Mouse (Mus musculus) heart, embryonic 12.5 days (tissue): ENCODE results near the gene Megf6. TPM values are rescaled to one million over a fixed set of nuclear protein-coding genes. Genes with fewer than 3 reads are reported as not detected.

Source experiments
- ATAC-seq: fragments of 200-750 bp; cut with Nextera tagmentation; 2 replicates; pipeline ENCODE4 v1.8.0; 2017; ENCODE audit warnings: moderate TSS enrichment, moderate library complexity; ENCODE audit not compliant: insufficient number of reproducible peaks, low FRiP score
- H3K27ac ChIP-seq: fragments of 300-500 bp; sonication (generic); 2 replicates; pipeline ENCODE4 v1.5.1; 2016; ENCODE audit warnings: mild to moderate bottlenecking, moderate library complexity; ENCODE audit not compliant: poor library complexity, severe bottlenecking
- H3K27me3 ChIP-seq: fragments of 300-500 bp; sonication (generic); replicated peaks from 2 replicates; pipeline ENCODE4 v1.6.1; 2016; ENCODE audit warnings: mild to moderate bottlenecking, moderate library complexity
- H3K36me3 ChIP-seq: fragments of 300-500 bp; sonication (generic); 2 replicates; pipeline ENCODE4 v1.6.1; 2016; ENCODE audit warnings: mild to moderate bottlenecking, moderate library complexity
- H3K4me1 ChIP-seq: fragments of 300-500 bp; sonication (generic); replicated peaks from 2 replicates; pipeline ENCODE4 v1.6.1; 2016; ENCODE audit warnings: mild to moderate bottlenecking
- H3K4me2 ChIP-seq: fragments of 300-500 bp; sonication (generic); 2 replicates; pipeline ENCODE4 v1.6.1; 2016; ENCODE audit warnings: mild to moderate bottlenecking, moderate library complexity
- H3K4me3 ChIP-seq: fragments of 300-500 bp; sonication (generic); 2 replicates; pipeline ENCODE4 v1.5.1; 2016; ENCODE audit warnings: mild to moderate bottlenecking
- H3K9ac ChIP-seq: fragments of 300-500 bp; sonication (generic); 2 replicates; pipeline ENCODE4 v1.6.1; 2016; ENCODE audit warnings: mild to moderate bottlenecking, moderate library complexity
- H3K9me3 ChIP-seq: fragments of 300-500 bp; sonication (generic); replicated peaks from 2 replicates; pipeline ENCODE4 v1.6.1; 2016; ENCODE audit warnings: mild to moderate bottlenecking, moderate library complexity
- WGBS: fragments of 180-500 bp; shearing (Covaris S2); methylation state at CpG from one replicate; pipeline ENCODE4 v1.1.7; 2016; 5-methylcytosine and 5-hydroxymethylcytosine counted together
- polyA plus RNA-seq: library from polyadenylated mRNA; unstranded; fragments of >200 nt; fragmentation: Nextera tagmentation; extraction: Ambion mirVana; gene quantifications from 2 replicates; pipeline ENCODE4 v1.2.1, GENCODE M21; 2016

Megf6 gene
- polyA plus RNA-seq = 16.0 and 19.4 TPM in 2 replicates

GRCm38 (mm10) chr4:154170506-154171150 is at the start of gene Megf6:
TSS of gene Megf6 (plus strand) at chr4:154170730.
- under 1% methylated on average over 50 of the region's 61 CpGs for WGBS
- H3K36me3 ChIP-seq = no peaks in the 10 kb centered on the region

DNA sequence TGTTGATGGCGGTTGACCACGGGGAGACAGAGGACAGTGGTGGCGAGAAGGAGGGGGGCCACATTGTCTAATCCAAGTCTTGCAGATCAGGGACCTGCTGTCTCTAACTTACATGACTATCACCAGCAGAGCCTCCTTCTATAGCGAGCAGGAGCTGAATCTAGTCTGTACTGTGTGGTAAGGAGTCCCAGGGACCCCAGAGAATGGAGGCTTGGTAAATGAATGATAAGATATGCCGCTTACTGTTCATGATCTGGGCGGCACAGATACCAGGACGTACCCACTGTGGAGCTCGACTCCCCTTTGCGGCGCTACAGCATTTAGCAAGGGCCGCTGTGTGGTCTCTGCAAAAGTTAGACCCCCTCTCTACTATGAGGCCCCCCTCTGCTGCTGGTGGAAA is 48.7 kb upstream of the Megf6 start:
- H3K9ac ChIP-seq = no peak overlapping the region
- peaks cover 64% of the 10 kb centered on the region for H3K27me3 ChIP-seq
- H3K4me2 ChIP-seq = no peak overlapping the region
- H3K9me3 ChIP-seq = no peaks in the 10 kb centered on the region
- H3K4me1 ChIP-seq = no peaks in the 10 kb centered on the region
- no peak overlapping the region for H3K27ac ChIP-seq
- ATAC-seq = no peak; the same call in 1 of the 2 replicates
- H3K36me3 ChIP-seq = no peaks in the 10 kb centered on the region
- WGBS = 59% methylated on average over 11 of the region's 11 CpGs
- H3K4me3 ChIP-seq = no peak overlapping the region

More at GRCm38 (mm10) chr4:154170506-154171150, at the start of gene Megf6:
- Histone ChIP-seq H3K4me1 (peaks cover 27% of the 10 kb centered on the region), H3K27me3 (peaks cover 66% of the 10 kb centered on the region), H3K4me2 (peak within 1 kb of the TSS; percentile 95), H3K9me3 (no peaks in the 10 kb centered on the region), H3K27ac (no peak within 1 kb of the TSS), H3K4me3 (peak within 1 kb of the TSS; percentile 61), H3K9ac (peak within 1 kb of the TSS; percentile 52)
- ATAC-seq = peak; percentile 70

DNA sequence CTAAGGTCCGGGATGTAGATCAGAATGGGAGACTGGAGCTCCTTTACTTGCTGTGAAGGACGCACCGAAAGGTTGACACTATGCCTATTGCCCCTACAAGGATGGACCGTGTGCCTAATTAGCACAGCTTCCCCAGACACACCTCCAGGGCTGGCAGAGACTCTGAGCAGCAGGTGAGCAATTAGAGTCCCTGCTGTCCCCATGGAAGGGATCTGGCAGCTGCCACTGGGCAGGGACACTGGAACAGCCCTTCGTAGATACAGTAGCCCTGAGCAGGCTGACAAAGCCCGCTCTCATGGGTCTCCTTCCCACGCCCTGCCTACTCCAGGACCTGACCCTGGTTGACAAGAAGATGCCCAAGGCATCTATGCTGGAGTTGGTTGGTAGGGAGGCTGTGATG is 48.2 kb upstream of the Megf6 start:
- WGBS = 72% methylated on average over 7 of the region's 7 CpGs
- Histone ChIP-seq H3K27ac (no peak overlapping the region), H3K4me1 (no peaks in the 10 kb centered on the region), H3K4me2 (no peak overlapping the region), H3K27me3 (peaks cover 69% of the 10 kb centered on the region), H3K4me3 (no peak overlapping the region), H3K9ac (no peak overlapping the region), H3K36me3 (no peaks in the 10 kb centered on the region), H3K9me3 (no peaks in the 10 kb centered on the region)
- no peak for ATAC-seq

DNA sequence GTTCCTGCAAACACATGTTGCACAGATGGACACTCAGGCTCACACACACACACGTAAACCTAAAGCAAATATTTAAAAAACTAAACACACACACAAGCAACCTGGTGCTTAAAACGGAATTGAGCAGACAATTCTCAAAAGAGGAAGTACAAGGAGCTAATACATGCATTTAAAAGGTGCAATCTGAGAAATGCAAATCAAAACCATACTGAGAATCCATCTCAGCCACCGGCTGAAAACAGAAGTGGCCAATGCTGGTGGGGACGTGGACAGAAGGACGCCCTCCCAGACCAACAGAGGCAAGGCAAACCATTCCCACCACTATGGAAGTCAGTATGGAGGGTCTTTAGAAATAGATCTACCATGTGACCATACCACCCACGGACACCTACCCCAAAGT is 47.0 kb upstream of the Megf6 start:
- Histone ChIP-seq H3K27ac (no peak overlapping the region), H3K4me1 (no peaks in the 10 kb centered on the region), H3K4me2 (no peak overlapping the region), H3K4me3 (no peak overlapping the region), H3K27me3 (peaks cover 63% of the 10 kb centered on the region), H3K9me3 (no peaks in the 10 kb centered on the region), H3K36me3 (no peaks in the 10 kb centered on the region), H3K9ac (no peak overlapping the region)
- WGBS = 78% methylated on average over 6 of the region's 6 CpGs
- no peak for ATAC-seq

GRCm38 (mm10) chr4:154125202-154125601 is 45.3 kb upstream of the Megf6 start:
- peaks cover 67% of the 10 kb centered on the region for H3K27me3 ChIP-seq
- no peak overlapping the region for H3K9ac ChIP-seq
- H3K4me3 ChIP-seq = no peak overlapping the region
- ATAC-seq = no peak
- H3K4me2 ChIP-seq = no peak overlapping the region
- H3K27ac ChIP-seq = no peak overlapping the region
- 72% methylated on average over 5 of the region's 5 CpGs for WGBS
- no peaks in the 10 kb centered on the region for H3K36me3 ChIP-seq
- no peaks in the 10 kb centered on the region for H3K4me1 ChIP-seq
- H3K9me3 ChIP-seq = no peaks in the 10 kb centered on the region

DNA sequence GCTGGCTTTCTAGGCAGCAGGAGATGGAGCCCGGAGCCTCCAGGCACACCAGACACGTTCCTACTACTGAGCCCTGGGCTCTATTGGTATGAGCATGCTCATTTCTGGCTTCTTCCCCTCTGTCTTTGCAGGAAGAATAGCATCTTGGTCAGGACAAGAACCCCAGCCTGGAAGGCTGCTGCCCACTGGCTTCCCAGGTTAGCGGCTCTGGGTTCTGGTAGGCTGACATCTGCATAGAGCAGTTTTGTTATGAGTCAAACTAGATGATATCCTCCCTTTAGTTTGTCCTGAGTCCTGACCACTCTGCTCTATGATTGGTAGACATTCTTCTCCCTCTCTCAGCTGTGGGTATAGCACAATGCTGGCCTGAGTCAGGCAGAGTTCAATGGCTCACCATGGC is 43.3 kb upstream of the Megf6 start:
- Histone ChIP-seq H3K9me3 (no peaks in the 10 kb centered on the region), H3K36me3 (no peaks in the 10 kb centered on the region), H3K4me3 (no peak overlapping the region), H3K4me1 (no peaks in the 10 kb centered on the region), H3K4me2 (no peak overlapping the region), H3K27ac (no peak overlapping the region), H3K9ac (no peak overlapping the region), H3K27me3 (peaks cover 62% of the 10 kb centered on the region)
- 69% methylated on average over 3 of the region's 3 CpGs for WGBS
- no peak for ATAC-seq

GRCm38 (mm10) chr4:154129950-154130349 is 40.6 kb upstream of the Megf6 start:
- no peak overlapping the region for H3K27ac ChIP-seq
- no peak overlapping the region for H3K4me3 ChIP-seq
- H3K36me3 ChIP-seq = no peaks in the 10 kb centered on the region
- ATAC-seq = no peak
- H3K4me1 ChIP-seq = no peaks in the 10 kb centered on the region
- no peak overlapping the region for H3K4me2 ChIP-seq
- H3K27me3 ChIP-seq = peaks cover 58% of the 10 kb centered on the region
- H3K9me3 ChIP-seq = no peaks in the 10 kb centered on the region
- H3K9ac ChIP-seq = no peak overlapping the region

- ATAC-seq = no peak
- 72% methylated on average over 4 of the region's 4 CpGs for WGBS
- Histone ChIP-seq H3K4me1 (no peaks in the 10 kb centered on the region), H3K36me3 (no peaks in the 10 kb centered on the region), H3K27ac (no peak overlapping the region), H3K4me3 (no peak overlapping the region), H3K4me2 (no peak overlapping the region), H3K27me3 (peaks cover 65% of the 10 kb centered on the region), H3K9me3 (no peaks in the 10 kb centered on the region), H3K9ac (no peak overlapping the region)
These were observed 38.6 kb upstream of the Megf6 start for GRCm38 (mm10) chr4:154131894-154132293.

GRCm38 (mm10) chr4:154134803-154135202 is 35.7 kb upstream of the Megf6 start:
- H3K9me3 ChIP-seq = no peaks in the 10 kb centered on the region
- 0 out of 2 replicates have a peak, but pooled peaks have one; percentile 18 for ATAC-seq
- H3K27ac ChIP-seq = no peak overlapping the region
- no peak overlapping the region for H3K9ac ChIP-seq
- H3K4me1 ChIP-seq = peaks cover 4% of the 10 kb centered on the region
- H3K4me2 ChIP-seq = no peak overlapping the region
- H3K4me3 ChIP-seq = no peak overlapping the region
- WGBS = 55% methylated on average over 4 of the region's 4 CpGs
- peaks cover 77% of the 10 kb centered on the region for H3K27me3 ChIP-seq
- H3K36me3 ChIP-seq = no peaks in the 10 kb centered on the region

DNA sequence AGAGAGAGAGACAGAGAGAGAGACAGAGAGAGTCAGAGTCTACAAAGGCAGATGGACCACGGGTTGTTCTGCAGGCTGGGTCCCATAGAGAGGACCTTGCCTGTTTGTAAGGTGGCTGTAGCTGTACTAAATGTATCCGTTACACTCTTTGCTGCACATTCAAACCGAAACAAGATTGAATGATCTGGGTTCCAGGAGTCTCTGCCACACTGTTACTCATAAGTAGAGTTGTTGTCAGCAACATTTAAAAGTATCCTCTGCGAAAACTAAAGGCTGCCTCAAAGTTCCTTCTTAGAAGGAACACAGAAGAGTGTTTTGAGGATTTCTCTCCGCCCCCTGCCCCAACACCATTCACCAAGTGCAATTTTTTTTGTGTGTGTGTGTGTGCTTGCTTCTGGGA is 33.4 kb upstream of the Megf6 start:
- Histone ChIP-seq H3K27ac (no peak overlapping the region), H3K9me3 (no peaks in the 10 kb centered on the region), H3K4me3 (no peak overlapping the region), H3K27me3 (peaks cover 90% of the 10 kb centered on the region), H3K4me2 (no peak overlapping the region), H3K9ac (no peak overlapping the region), H3K4me1 (peaks cover 22% of the 10 kb centered on the region), H3K36me3 (no peaks in the 10 kb centered on the region)
- no peak for ATAC-seq
- WGBS = 59% methylated on average over 5 of the region's 5 CpGs

DNA sequence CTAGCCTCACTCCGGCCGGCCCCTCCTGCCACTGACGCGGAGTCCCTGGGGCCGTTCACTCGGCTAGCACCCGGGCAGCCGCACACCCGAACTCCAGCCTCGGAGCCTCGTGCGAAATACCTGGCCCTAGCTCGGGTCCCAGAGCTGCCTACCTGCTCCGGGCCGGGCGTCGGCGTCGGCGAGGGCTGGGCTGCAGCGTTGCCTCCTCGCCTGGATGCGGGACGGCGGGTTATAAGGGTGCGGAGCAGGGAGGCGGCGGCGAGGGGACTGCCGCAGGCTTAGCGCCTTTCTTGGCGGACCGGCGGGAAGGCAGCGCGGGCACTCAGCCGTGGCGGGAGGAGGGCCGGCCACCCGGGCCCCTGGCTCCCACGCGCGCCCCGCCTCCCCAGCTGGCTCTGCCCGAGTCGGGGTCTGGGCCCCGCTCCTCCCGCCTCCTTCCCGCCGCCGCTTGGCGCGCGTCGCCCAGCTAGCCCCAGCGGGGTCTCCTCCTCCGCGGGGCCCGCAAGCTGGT is 30.8 kb upstream of the Megf6 start:
- Histone ChIP-seq H3K4me3 (peak overlapping the region; percentile 49), H3K4me1 (peaks cover 32% of the 10 kb centered on the region), H3K27ac (no peak overlapping the region), H3K9ac (peak overlapping the region; percentile 38), H3K36me3 (no peaks in the 10 kb centered on the region), H3K27me3 (peaks cover 70% of the 10 kb centered on the region), H3K9me3 (no peaks in the 10 kb centered on the region), H3K4me2 (peak overlapping the region; percentile 79)
- peak; percentile 2; the same call in 1 of the 2 replicates for ATAC-seq
- WGBS = under 1% methylated on average over 51 of the region's 59 CpGs

- peak within 1 kb of the TSS; percentile 38 for H3K9ac ChIP-seq
- peak within 1 kb of the TSS; percentile 49 for H3K4me3 ChIP-seq
- 0% methylated on average over 4 of the region's 4 CpGs for WGBS
- no peaks in the 10 kb centered on the region for H3K36me3 ChIP-seq
- H3K27ac ChIP-seq = no peak within 1 kb of the TSS
- ATAC-seq = no peak
- peaks cover 67% of the 10 kb centered on the region for H3K27me3 ChIP-seq
- no peaks in the 10 kb centered on the region for H3K9me3 ChIP-seq
- H3K4me1 ChIP-seq = peaks cover 32% of the 10 kb centered on the region
- peak within 1 kb of the TSS; percentile 79 for H3K4me2 ChIP-seq
These were observed 30.5 kb upstream of the Megf6 start, which contains the start of gene Trp73 for GRCm38 (mm10) chr4:154140182-154140212. TSS of gene Trp73 (minus strand) at chr4:154140208.
